Mouse (Mus musculus) liver, postnatal 0 days (tissue): ENCODE data around the gene Cep152. TPM values are rescaled to one million over a fixed set of nuclear protein-coding genes. Genes with fewer than 3 reads are reported as not detected.
A peak's percentile ranks its signal among the peaks of the same experiment; 100 is the strongest.

Source experiments
- ATAC-seq: fragments of 200-750 bp; cut with Nextera tagmentation; 2 replicates; pipeline ENCODE4 v1.8.0; 2017; ENCODE audit warnings: mild to moderate bottlenecking, moderate library complexity
- DNase-seq: peaks from one replicate; pipeline ENCODE4 v3.0.0-alpha.2; 2016
- H3K27ac ChIP-seq: fragments of 300-500 bp; sonication (generic); 2 replicates; pipeline ENCODE4 v1.5.1; 2014; ENCODE audit warnings: antibody characterized with exemption, moderate library complexity, mild to moderate bottlenecking, low read depth
- H3K27me3 ChIP-seq: fragments of 300-500 bp; sonication (generic); 2 replicates; pipeline ENCODE4 v1.6.1; 2014; ENCODE audit warnings: low read length, control low read depth, mixed read lengths; ENCODE audit not compliant: insufficient read depth
- H3K36me3 ChIP-seq: fragments of 300-500 bp; sonication (generic); replicated peaks from 2 replicates; pipeline ENCODE4 v1.6.1; 2014; ENCODE audit warnings: mild to moderate bottlenecking, control low read depth, low read length, moderate library complexity, mixed read lengths; ENCODE audit not compliant: insufficient read depth
- H3K4me1 ChIP-seq: fragments of 300-500 bp; sonication (generic); 2 replicates; pipeline ENCODE4 v1.6.1; 2014; ENCODE audit warnings: antibody characterized with exemption, mild to moderate bottlenecking, control low read depth; ENCODE audit not compliant: insufficient read depth
- H3K4me2 ChIP-seq: fragments of 300-500 bp; sonication (generic); 2 replicates; pipeline ENCODE4 v1.6.1; 2014; ENCODE audit warnings: low read depth, mild to moderate bottlenecking, low read length, moderate library complexity, mixed read lengths
- H3K4me3 ChIP-seq: fragments of 300-500 bp; sonication (generic); 2 replicates; pipeline ENCODE4 v1.5.1; 2014; ENCODE audit warnings: low read depth, low read length
- H3K9ac ChIP-seq: fragments of 300-500 bp; sonication (generic); replicated peaks from 2 replicates; pipeline ENCODE4 v1.6.1; 2014; ENCODE audit warnings: mild to moderate bottlenecking, moderate library complexity
- H3K9me3 ChIP-seq: fragments of 300-500 bp; sonication (generic); 2 replicates; pipeline ENCODE4 v1.6.1; 2016; ENCODE audit warnings: mild to moderate bottlenecking, control low read depth, low read length, mixed read lengths
- CTCF ChIP-seq: sonication (generic); IDR thresholded peaks from 2 replicates; pipeline ENCODE4 v1.5.1; 2016; ENCODE audit warnings: antibody characterized with exemption, low read depth
- EP300 ChIP-seq: IDR thresholded peaks from 2 replicates; pipeline ENCODE4 v1.6.1; 2016; ENCODE audit warnings: antibody characterized with exemption, low read depth, mild to moderate bottlenecking
- WGBS: fragments of 180-500 bp; shearing (Covaris S2); extraction: QIAGEN DNeasy Blood & Tissue Kit; methylation state at CpG from one replicate; pipeline ENCODE4 v1.1.7; 2014; ENCODE audit not compliant: insufficient replicate concordance; 5-methylcytosine and 5-hydroxymethylcytosine counted together
- polyA plus RNA-seq: library from polyadenylated mRNA; unstranded; fragments of >200 nt; fragmentation: Nextera tagmentation; extraction: Ambion mirVana; gene quantifications from 2 replicates; pipeline ENCODE4 v1.2.1, GENCODE M21; 2015

Cep152 gene
- 1.8 and 2.4 TPM in 2 replicates for polyA plus RNA-seq

- Histone ChIP-seq H3K36me3 (peaks cover 10% of the 10 kb centered on the region), H3K4me3 (peak within 1 kb of the TSS; percentile 84), H3K9ac (peak within 1 kb of the TSS; percentile 85), H3K27ac (peak within 1 kb of the TSS; percentile 75), H3K4me1 (peaks cover 24% of the 10 kb centered on the region), H3K4me2 (peak within 1 kb of the TSS; percentile 85), H3K9me3 (no peaks in the 10 kb centered on the region), H3K27me3 (no peaks in the 10 kb centered on the region)
- TF ChIP-seq CTCF (peak; percentile 54), EP300 (no peak)
- ATAC-seq (peak; percentile 98), DNase-seq (peak; percentile 98)
- WGBS = under 1% methylated on average over 50 of the region's 50 CpGs
Measured at GRCm38 (mm10) chr2:125624837-125625351, at the start of gene Cep152. Cep152 (minus strand) TSS chr2:125625113.

- Histone ChIP-seq H3K27ac (peak within 1 kb of the TSS; percentile 88), H3K9ac (peak within 1 kb of the TSS; percentile 85), H3K4me1 (peaks cover 13% of the 10 kb centered on the region), H3K36me3 (no peaks in the 10 kb centered on the region), H3K4me2 (peak within 1 kb of the TSS; percentile 93), H3K9me3 (no peaks in the 10 kb centered on the region), H3K4me3 (peak within 1 kb of the TSS; percentile 91), H3K27me3 (no peaks in the 10 kb centered on the region)
- DNase-seq = peak; percentile 90
- peak; percentile 92 for ATAC-seq
- WGBS = 2% methylated on average over 58 of the region's 79 CpGs
- TF ChIP-seq EP300 = no peak
- TF ChIP-seq CTCF = no peak
Measured at GRCm38 (mm10) chr2:125672957-125673631, 48.2 kb upstream of the Cep152 start, which contains the start of gene Eid1. Eid1 (plus strand) TSS chr2:125673095.

- ATAC-seq (peak; percentile 20), DNase-seq (no peak)
- TF ChIP-seq CTCF (no peak), EP300 (no peak)
- Histone ChIP-seq H3K9ac (peak overlapping the region; percentile 85), H3K27ac (peak overlapping the region; percentile 88), H3K4me2 (peak overlapping the region; percentile 93), H3K9me3 (no peaks in the 10 kb centered on the region), H3K4me3 (peak overlapping the region; percentile 91), H3K4me1 (peaks cover 17% of the 10 kb centered on the region), H3K36me3 (no peaks in the 10 kb centered on the region), H3K27me3 (no peaks in the 10 kb centered on the region)
- 30% methylated on average over 8 of the region's 20 CpGs for WGBS
Measured at GRCm38 (mm10) chr2:125672568-125672956, 47.6 kb upstream of the Cep152 start.

GRCm38 (mm10) chr2:125670846-125671245 lies 45.9 kb upstream of the Cep152 start:
- Histone ChIP-seq H3K27me3 (no peaks in the 10 kb centered on the region), H3K9me3 (no peaks in the 10 kb centered on the region), H3K9ac (no peak overlapping the region), H3K36me3 (no peaks in the 10 kb centered on the region), H3K27ac (no peak overlapping the region), H3K4me1 (peaks cover 29% of the 10 kb centered on the region), H3K4me2 (no peak overlapping the region), H3K4me3 (no peak overlapping the region)
- no peak for DNase-seq
- ATAC-seq = no peak
- WGBS = 23% methylated on average over 1 of the region's 1 CpGs
- TF ChIP-seq CTCF (peak; percentile 62), EP300 (no peak)

GRCm38 (mm10) chr2:125667721-125668120 lies 42.8 kb upstream of the Cep152 start:
- H3K27me3 ChIP-seq = no peaks in the 10 kb centered on the region
- H3K9ac ChIP-seq = no peak overlapping the region
- peaks cover 36% of the 10 kb centered on the region for H3K4me1 ChIP-seq
- no peaks in the 10 kb centered on the region for H3K9me3 ChIP-seq
- 59% methylated on average over 7 of the region's 7 CpGs for WGBS
- DNase-seq (no peak), ATAC-seq (0 out of 2 replicates have a peak, but pooled peaks have one; percentile 25)
- no peaks in the 10 kb centered on the region for H3K36me3 ChIP-seq
- H3K27ac ChIP-seq = peak overlapping the region; percentile 58
- TF ChIP-seq CTCF (no peak), EP300 (no peak)
- no peak overlapping the region for H3K4me3 ChIP-seq
- peak overlapping the region; percentile 42 for H3K4me2 ChIP-seq

GRCm38 (mm10) chr2:125667184-125667583 lies 42.3 kb upstream of the Cep152 start:
- Histone ChIP-seq H3K9me3 (no peaks in the 10 kb centered on the region), H3K27me3 (no peaks in the 10 kb centered on the region), H3K4me2 (peak overlapping the region; percentile 42), H3K9ac (no peak overlapping the region), H3K36me3 (no peaks in the 10 kb centered on the region), H3K4me1 (peaks cover 32% of the 10 kb centered on the region), H3K4me3 (no peak overlapping the region), H3K27ac (peak overlapping the region; percentile 58)
- DNase-seq (peak; percentile 21), ATAC-seq (peak; percentile 68)
- TF ChIP-seq EP300 = peak; percentile 74
- peak; percentile 41 for TF ChIP-seq CTCF
- WGBS = 10% methylated on average over 5 of the region's 5 CpGs
